Mouse (Mus musculus) gastrocnemius, adult 2 months (tissue): Measurements from ENCODE around the gene Vmn1r139. TPM values are rescaled to one million over a fixed set of nuclear protein-coding genes. Genes with fewer than 3 reads are reported as not detected.
"Not testable (repeated sequence)": the region's sequence is repeated elsewhere in the genome, so short reads cannot be mapped to it uniquely, and the experiment has no call there.

Experiments used
- DNase-seq: peaks from one replicate; pipeline ENCODE4 v3.0.0; 2022
- H3K27ac ChIP-seq: fragments of 200-600 bp; 2 replicates; pipeline ENCODE4 v1.8.1; 2022; ENCODE audit warnings: mild to moderate bottlenecking
- H3K4me3 ChIP-seq: fragments of 200-600 bp; 2 replicates; pipeline ENCODE4 v1.8.1; 2022; ENCODE audit warnings: mild to moderate bottlenecking, moderate library complexity
- intact Hi-C: fragments of 180-260 bp; cut with DNase I; formaldehyde crosslinking; loops from one replicate; pipeline ENCODE4 v1.15.1; 2025
- long read RNA-seq, 2 experiments: library from polyadenylated mRNA; stranded (forward); transcript quantifications; one replicate each; pipeline ENCODE4 v2.0.0; 2021
- total RNA-seq, 2 experiments: library from RNA; stranded (reverse); gene quantifications; 2 replicates each; pipeline ENCODE4 v1.2.3; 2021

Vmn1r139 gene
- not detected for total RNA-seq
- long read RNA-seq, experiment 1 = 0 reads
- long read RNA-seq, experiment 2 = 0 reads

DNA sequence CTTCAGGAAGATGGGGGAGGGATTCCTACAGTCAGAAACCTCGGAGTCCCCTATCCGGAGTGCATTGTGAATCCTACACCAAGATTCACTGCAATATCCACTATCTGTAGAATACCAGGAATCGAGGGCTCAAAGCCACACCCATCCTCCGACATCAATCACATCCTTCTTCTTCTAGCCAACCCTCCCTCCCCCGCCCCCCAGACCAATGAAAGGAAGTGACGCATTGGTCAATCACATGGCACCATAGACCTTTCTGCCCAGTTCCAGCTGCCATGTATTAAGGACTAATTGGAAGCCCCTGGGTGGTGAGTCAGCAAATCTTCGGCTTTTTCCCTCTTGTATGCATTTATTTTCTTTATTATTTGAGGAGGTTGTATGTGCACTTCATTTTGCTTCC lies at the start of gene Vmn1r139:
TSS of gene Vmn1r139 (plus strand) at position 301 of the 400 bp plus-strand sequence.
- DNase-seq, intact Hi-C loops, H3K27ac ChIP-seq, H3K4me3 ChIP-seq: not testable (repeated sequence)

DNA sequence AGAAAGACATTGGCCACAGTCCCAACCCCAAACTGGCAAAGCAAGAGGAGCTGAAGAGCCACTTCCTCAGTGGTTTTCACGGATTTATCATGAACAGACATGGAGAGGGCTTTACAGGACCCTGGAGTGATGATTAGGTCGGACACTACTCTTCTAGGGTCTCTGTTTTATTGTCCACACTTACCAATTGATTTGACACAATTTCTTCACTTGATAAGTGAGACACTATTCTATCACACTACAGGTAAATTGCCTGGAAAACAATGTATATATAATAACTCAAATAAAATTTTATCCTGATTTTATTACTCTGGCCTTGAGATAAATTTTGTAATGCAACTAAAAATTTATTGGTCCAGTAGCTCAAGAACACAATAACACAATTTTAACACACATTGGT lies 40.1 kb upstream of the Vmn1r139 start, which contains the start of gene Vmn1r138:
TSS of gene Vmn1r138 (minus strand) at position 101 of the 400 bp plus-strand sequence.
- DNase-seq, intact Hi-C loops, H3K4me3 ChIP-seq, H3K27ac ChIP-seq: not testable (repeated sequence)

DNA sequence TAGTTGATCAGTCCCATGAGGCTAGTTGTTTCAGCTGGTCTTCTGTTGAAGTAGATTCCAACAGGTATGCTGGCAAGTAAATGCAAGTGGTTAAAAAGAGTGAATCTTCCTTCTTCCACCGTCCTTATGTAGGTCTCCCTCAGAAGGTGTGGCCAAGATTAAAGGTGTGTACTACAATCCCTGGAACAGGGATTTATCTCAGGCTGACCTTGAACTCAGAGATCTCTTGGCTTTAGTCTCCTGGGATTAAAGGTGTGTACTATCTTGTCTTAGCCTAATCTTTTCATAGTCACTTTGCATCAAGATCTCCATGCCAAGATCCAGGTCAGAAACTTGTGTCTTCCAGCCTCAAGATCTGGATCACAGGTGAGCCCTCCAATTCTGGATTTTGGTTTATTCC lies 12.7 kb upstream of the Vmn1r139 start, which contains the start of gene Gm6176:
TSS of gene Gm6176 (minus strand) at position 101 of the 400 bp plus-strand sequence.
- intact Hi-C loops, H3K4me3 ChIP-seq, H3K27ac ChIP-seq, DNase-seq: not testable (repeated sequence)

DNA sequence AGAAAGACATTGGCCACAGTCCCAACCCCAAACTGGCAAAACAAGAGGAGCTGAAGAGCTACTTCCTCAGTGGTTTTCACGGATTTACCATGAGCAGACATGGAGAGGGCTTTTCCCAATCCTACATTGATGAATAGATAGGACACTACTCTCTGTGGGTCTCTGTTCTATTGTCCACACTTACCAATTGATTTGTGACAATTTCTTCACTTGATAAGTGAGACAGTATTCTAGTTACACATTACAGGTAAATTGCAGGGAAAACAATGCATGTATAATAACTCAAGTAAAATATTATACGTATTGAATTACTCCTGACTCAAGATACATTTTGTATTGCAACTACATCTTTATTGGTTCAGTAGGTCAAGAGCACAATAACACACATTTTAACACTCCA lies 49.3 kb downstream of the Vmn1r139 start, which contains the start of gene Gm16451:
TSS of gene Gm16451 (minus strand) at position 101 of the 400 bp plus-strand sequence.
- H3K27ac ChIP-seq, intact Hi-C loops, DNase-seq, H3K4me3 ChIP-seq: not testable (repeated sequence)

DNA sequence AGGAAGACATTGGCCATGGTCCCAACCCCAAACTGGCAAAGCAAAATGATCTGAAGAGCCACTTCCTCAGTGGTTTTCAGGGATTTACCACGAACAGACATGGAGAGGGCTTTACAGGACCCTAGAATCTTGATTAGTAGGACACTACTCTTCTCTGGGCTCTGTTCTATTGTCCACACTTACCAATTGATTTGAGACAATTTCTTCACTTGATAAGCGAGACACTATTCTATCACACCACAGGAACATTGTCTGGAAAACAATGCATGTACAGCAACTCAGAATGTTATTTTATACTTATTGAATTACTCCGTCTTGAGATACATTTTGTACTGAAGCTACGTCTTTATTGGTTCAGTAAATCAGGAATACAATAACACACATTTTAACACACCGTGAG lies 65.8 kb downstream of the Vmn1r139 start, which contains the start of gene Gm10666:
TSS of gene Gm10666 (minus strand) at position 101 of the 400 bp plus-strand sequence.
- DNase-seq, H3K27ac ChIP-seq, intact Hi-C loops, H3K4me3 ChIP-seq: not testable (repeated sequence)

Other genes starting within 250 kb of the Vmn1r139 start
- gene Vmn1r135, start 236.7 kb upstream of the Vmn1r139 start, total RNA-seq = not detected
- gene Gm5725, start 224.8 kb upstream of the Vmn1r139 start, total RNA-seq = not detected
- not detected for gene Gm5891, start 147.8 kb upstream of the Vmn1r139 start, total RNA-seq
- gene Vmn1r137, start 74.5 kb upstream of the Vmn1r139 start, total RNA-seq = not detected
- not detected for gene Vmn1r138, start 40.2 kb upstream of the Vmn1r139 start, total RNA-seq
- not detected for gene Gm6176, start 12.8 kb upstream of the Vmn1r139 start, total RNA-seq
- gene Gm16451, start 49.2 kb downstream of the Vmn1r139 start, total RNA-seq = not detected
- not detected for gene Gm10666, start 65.7 kb downstream of the Vmn1r139 start, total RNA-seq
- gene Vmn1r142, start 95.0 kb downstream of the Vmn1r139 start, total RNA-seq = not detected
- not detected for gene Vmn1r143, start 120.3 kb downstream of the Vmn1r139 start, total RNA-seq
- not detected for gene Gm8653, start 132.2 kb downstream of the Vmn1r139 start, total RNA-seq
- not detected for gene Gm8453, start 160.4 kb downstream of the Vmn1r139 start, total RNA-seq